In the genomic region with DNA sequence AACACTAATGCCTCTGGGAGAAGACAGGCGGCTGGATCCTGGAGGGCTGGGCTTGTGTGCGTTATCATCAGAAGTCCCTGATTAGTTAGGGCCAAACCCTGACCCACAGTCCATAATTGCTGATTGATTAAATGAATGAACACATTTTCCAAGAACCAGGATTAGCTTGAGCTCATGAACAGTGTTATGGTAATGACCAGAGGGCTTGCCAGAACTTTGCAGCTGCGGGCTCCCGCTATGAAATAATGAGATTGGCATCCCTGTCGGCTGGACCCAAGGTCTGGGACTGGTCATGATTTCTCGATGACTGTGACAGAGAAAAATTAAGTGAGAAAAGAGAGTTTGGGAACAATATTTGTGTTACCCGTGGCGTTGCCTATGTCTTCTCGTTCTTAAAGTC, we compare ENCODE assay signal across 17 mouse cellular contexts. TPM values are rescaled to one million over a fixed set of nuclear protein-coding genes. Genes with fewer than 3 reads are reported as not detected.
DNase-seq lines count a peak whose midpoint lies in the region; ATAC-seq lines count a peak whose summit lies in the region.
"Had no signal": no experiment of that assay in that cellular context is flagged by ENCODE, and none has a peak within 500 bp of the region (broad histone marks: within the 10 kb centered on the region; RNA-seq: fewer than 3 reads in every experiment).

No protein-coding gene starts in this region.

- H3K27me3 ChIP-seq in forebrain, embryonic 14.5 days (replicated peaks; ENCODE audit: control insufficient read depth, insufficient read depth, low read length) = no peaks in the 10 kb centered on the region

- no peaks in the 10 kb centered on the region for H3K36me3 ChIP-seq in forebrain, embryonic 14.5 days (ENCODE audit: control insufficient read depth, insufficient read depth, low read length)
- H3K36me3 ChIP-seq: embryonic facial prominence, embryonic 10.5 days; G1E had no signal

- H3K4me1 ChIP-seq in forebrain, embryonic 14.5 days (ENCODE audit: control insufficient read depth, insufficient read depth, low read length) = no peaks in the 10 kb centered on the region
- H3K4me1 ChIP-seq: embryonic facial prominence, embryonic 10.5 days had no signal

- ATAC-seq in forebrain, embryonic 14.5 days = peak; percentile 32
- ATAC-seq: CD4-positive, CD25-positive, alpha-beta regulatory T cell, adult 4 months had no signal

- peak; percentile 31 for DNase-seq in left cerebral cortex, postnatal 4 days
- DNase-seq in left cerebral cortex, adult 11 months (ENCODE audit: low spot score) = no peak
- DNase-seq in retina, postnatal 1 day = peak; percentile 33
- DNase-seq in retina, embryonic 14.5 days (ENCODE audit: low spot score) = no peak
- peak; percentile 66 for DNase-seq in forebrain, embryonic 14.5 days (ENCODE audit: low spot score)
- no peak for DNase-seq in spleen, adult 12 weeks (ENCODE audit: low spot score)
- DNase-seq in neural tube, embryonic 10.5 days (ENCODE audit: extremely low spot score, low spot score) = no peak
- DNase-seq: adrenal gland, adult 2 months; cerebellum, adult 11-12 months; kidney, adult 9 months; right cerebral cortex, postnatal 4 days; thymus, postnatal 4 days had no signal

- H3K9ac ChIP-seq in forebrain, embryonic 14.5 days (ENCODE audit: low read length) = no peak overlapping the region

- intact Hi-C loops in left cerebral cortex, postnatal 4 days (cut with DNase I) = no loop called here

- no peak overlapping the region for H3K27ac ChIP-seq in forebrain, embryonic 14.5 days (ENCODE audit: low read depth, low read length)
- H3K27ac ChIP-seq: embryonic facial prominence, embryonic 10.5 days; macrophage had no signal

- no peaks in the 10 kb centered on the region for H3K9me3 ChIP-seq in forebrain, embryonic 14.5 days (replicated peaks; ENCODE audit: control insufficient read depth, low read length)
- H3K9me3 ChIP-seq: embryonic facial prominence, embryonic 10.5 days; G1E had no signal

- H3K4me2 ChIP-seq in forebrain, embryonic 14.5 days (ENCODE audit: low read length) = no peak overlapping the region
- H3K4me2 ChIP-seq: liver, embryonic 11.5 days had no signal

- WGBS in forebrain, embryonic 14.5 days = 52% methylated on average over 9 of the region's 9 CpGs

- H3K4me3 ChIP-seq in forebrain, embryonic 14.5 days (ENCODE audit: low read depth, low read length) = no peak overlapping the region
- H3K4me3 ChIP-seq: embryonic facial prominence, embryonic 10.5 days had no signal

RNA-seq across cellular contexts. Expression of gene Zfp503, which starts 44.5 kb away (rescaled TPM):
- 1 to 10 TPM; 2.2 to 4.8 TPM for total RNA-seq in left cerebral cortex, postnatal 4 days (2021)
- polyA plus RNA-seq in forebrain, embryonic 14.5 days (2014; fragmentation: Nextera tagmentation; extraction: Ambion mirVana) = 4.4 and 4.6 TPM in 2 replicates
- total RNA-seq: G1E had no signal
- polyA plus RNA-seq: CD4-positive, CD25-positive, alpha-beta regulatory T cell, adult 4 months had no signal

Comparison
In these comparisons a context has a peak if more than half of its experiments do, and no peak if none do; other contexts are left out.
1. DNase-seq: peak in left cerebral cortex, postnatal 4 days (single experiment), retina, postnatal 1 day (single experiment) and forebrain, embryonic 14.5 days (single experiment); none in left cerebral cortex, adult 11 months (single experiment), retina, embryonic 14.5 days (single experiment), spleen, adult 12 weeks (single experiment) and neural tube, embryonic 10.5 days (single experiment).